Mouse (Mus musculus) left cerebral cortex, adult 2 months (tissue): ENCODE measurements around the gene Ctsk. TPM values are rescaled to one million over a fixed set of nuclear protein-coding genes. Genes with fewer than 3 reads are reported as not detected.

ENCODE experiments used
- DNase-seq, 2 experiments: peaks; one replicate each; pipeline ENCODE4 v3.0.0; 2021 to 2022; ENCODE audit warnings: low spot score in 2 of 2, mixed read lengths in 1 of 2; ENCODE audit errors: extremely low spot score in 1 of 2
- H3K27ac ChIP-seq: fragments of 200-600 bp; 2 replicates; pipeline ENCODE4 v1.8.1; 2022
- H3K4me3 ChIP-seq: fragments of 200-600 bp; 2 replicates; pipeline ENCODE4 v1.8.1; 2022
- CTCF ChIP-seq: fragments of 200-600 bp; IDR thresholded peaks from 2 replicates; pipeline ENCODE4 v1.8.1; 2022; ENCODE audit warnings: antibody characterized with exemption, mild to moderate bottlenecking, moderate library complexity
- intact Hi-C: fragments of 180-260 bp; cut with DNase I; formaldehyde crosslinking; loops from one replicate; pipeline ENCODE4 v1.15.1; 2025
- long read RNA-seq, 2 experiments: library from polyadenylated mRNA; stranded (forward); transcript quantifications; one replicate each; pipeline ENCODE4 v2.0.0; 2021; ENCODE audit warnings: borderline mapping rate in 2 of 2
- total RNA-seq, 2 experiments: library from RNA; stranded (reverse); gene quantifications; 2 replicates each; pipeline ENCODE4 v1.2.3; 2021

Gene Ctsk
- total RNA-seq = 1 to 10 TPM; 4.3 to 5.5 TPM
- long read RNA-seq, experiment 1, partial matches to known transcripts = 1 of 2 reads
- long read RNA-seq, experiment 1, other reads (novel, unspliced or antisense) = 0 of 2 reads
- long read RNA-seq, experiment 2 = 0 reads

DNA sequence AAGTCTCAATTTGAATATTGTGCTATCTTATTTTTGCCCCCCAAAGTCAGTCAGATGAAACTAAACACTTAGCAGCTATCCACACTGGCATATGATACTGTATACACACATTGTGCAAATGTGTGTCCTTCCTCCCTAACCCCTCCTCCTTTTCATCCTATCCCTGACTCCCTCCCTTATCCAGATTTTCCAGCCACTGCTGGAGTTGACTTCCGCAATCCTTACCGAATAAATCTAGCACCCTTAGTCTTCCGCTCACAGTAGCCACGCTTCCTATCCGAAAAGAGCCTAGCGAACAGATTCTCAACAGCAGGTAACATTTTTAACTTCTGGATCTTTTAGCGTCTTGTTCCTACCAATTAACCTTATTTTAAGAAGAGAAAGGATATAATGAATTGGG, at the start of gene Ctsk:
Gene Ctsk, plus strand, starts transcription at position 233 of the 400 bp plus-strand sequence.
- TF ChIP-seq CTCF = no peak
- Histone ChIP-seq H3K27ac (peak within 1 kb of the TSS; percentile 72), H3K4me3 (peak within 1 kb of the TSS; percentile 2)
- DNase-seq = no peak
- intact Hi-C loops = loop anchor here (5.0 kb wide), 1 partner anchor 128 kb away; no protein-coding TSS in a partner anchor

GRCm38 (mm10) chr3:95450408-95450807, 48.6 kb upstream of the Ctsk start:
- intact Hi-C loops = loop anchor here (2.0 kb wide), 1 partner anchor 102 kb away; no protein-coding TSS in a partner anchor
- Histone ChIP-seq H3K4me3 (no peak overlapping the region), H3K27ac (no peak overlapping the region)
- TF ChIP-seq CTCF = peak; percentile 81
- DNase-seq = peak; percentile 15 to 21

DNA sequence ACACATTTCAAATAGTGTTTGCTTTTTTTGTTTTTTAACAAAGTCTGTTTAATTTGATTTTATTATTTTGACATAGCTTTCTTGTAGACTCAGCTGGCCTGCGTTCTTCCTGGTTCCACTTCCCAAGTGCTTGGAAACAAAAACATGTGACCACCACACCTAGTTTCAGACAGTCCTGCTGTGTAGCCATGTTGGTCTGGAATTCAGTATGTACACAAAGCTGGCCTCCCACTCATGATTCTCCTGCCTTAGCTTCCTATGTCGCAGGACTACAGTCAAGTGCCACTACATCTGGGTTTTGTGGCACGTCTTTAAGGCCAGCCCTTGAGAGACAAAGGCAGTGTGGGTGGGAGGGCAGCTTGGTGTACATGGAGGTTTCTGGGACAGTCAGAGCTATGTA, 48.1 kb upstream of the Ctsk start:
- Histone ChIP-seq H3K27ac (no peak overlapping the region), H3K4me3 (no peak overlapping the region)
- TF ChIP-seq CTCF = no peak
- DNase-seq = no peak
- intact Hi-C loops = loop anchor here (2.0 kb wide), 1 partner anchor 102 kb away; no protein-coding TSS in a partner anchor

- no peak for TF ChIP-seq CTCF
- H3K27ac ChIP-seq = no peak overlapping the region
- H3K4me3 ChIP-seq = no peak overlapping the region
- no peak for DNase-seq
- intact Hi-C loops = no loop called here
Observed at GRCm38 (mm10) chr3:95456367-95456766, 42.7 kb upstream of the Ctsk start.

DNA sequence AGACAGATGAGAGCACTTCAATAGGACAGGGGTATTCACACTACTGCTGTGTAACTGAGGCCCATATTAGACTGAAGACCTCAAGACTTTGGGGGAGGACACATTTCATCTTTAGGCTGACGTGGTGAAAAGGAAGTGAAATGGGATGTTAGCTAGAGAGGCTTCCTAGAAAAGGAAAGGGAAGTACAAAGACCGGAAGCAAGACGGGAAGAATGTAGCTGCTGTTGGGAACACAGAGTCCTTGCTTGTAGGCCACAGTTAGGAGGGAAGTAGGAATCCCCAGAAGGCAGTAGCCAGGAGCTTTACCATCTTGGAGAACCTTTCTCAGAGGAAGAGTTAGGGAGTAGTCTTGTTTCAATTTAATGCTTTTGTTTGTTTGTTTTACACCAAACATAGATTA, 41.3 kb upstream of the Ctsk start:
- intact Hi-C loops = no loop called here
- DNase-seq = no peak
- no peak for TF ChIP-seq CTCF
- no peak overlapping the region for H3K4me3 ChIP-seq
- no peak overlapping the region for H3K27ac ChIP-seq

DNA sequence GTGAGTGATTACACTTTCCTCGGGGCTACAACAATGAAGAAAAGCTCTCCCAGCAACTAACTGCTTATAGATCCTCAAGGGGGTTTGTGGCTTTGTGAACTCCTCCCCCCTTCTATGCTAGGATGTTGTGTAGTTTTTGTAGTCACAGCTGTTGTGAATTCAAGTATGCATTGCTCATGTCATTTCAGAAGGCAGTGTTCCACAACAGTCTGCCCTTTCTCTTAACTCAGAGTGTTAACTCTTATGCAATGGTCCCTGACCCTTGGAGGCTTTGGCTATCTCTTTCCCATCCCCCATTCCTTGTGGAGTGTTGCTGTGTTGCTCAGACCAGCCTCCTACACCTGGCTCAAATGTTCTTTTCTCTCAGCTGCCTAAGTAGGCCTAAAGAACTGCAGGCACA, 39.7 kb upstream of the Ctsk start:
- H3K27ac ChIP-seq = no peak overlapping the region
- DNase-seq = no peak
- intact Hi-C loops = no loop called here
- H3K4me3 ChIP-seq = no peak overlapping the region
- no peak for TF ChIP-seq CTCF

DNA sequence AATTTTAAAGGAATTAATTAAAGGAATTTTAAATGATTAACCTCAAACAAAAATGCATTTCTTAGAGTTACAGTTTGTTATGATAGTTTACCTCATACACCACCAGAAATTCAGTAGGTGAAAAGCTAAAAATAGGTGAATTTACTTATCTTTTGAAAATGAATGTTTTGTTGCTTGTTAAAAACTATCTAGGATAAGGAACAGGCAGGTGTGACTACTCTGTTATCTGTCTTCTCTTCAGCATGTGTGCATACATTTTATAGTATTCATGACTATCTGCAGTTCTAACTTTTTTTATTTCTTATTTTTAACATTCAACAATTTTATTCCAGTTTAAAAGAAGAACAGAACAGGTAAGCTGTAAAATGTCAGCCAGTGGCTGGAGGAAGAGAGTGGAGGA, 35.2 kb upstream of the Ctsk start:
- Histone ChIP-seq H3K4me3 (no peak overlapping the region), H3K27ac (no peak overlapping the region)
- no peak for TF ChIP-seq CTCF
- DNase-seq = no peak
- intact Hi-C loops = no loop called here

DNA sequence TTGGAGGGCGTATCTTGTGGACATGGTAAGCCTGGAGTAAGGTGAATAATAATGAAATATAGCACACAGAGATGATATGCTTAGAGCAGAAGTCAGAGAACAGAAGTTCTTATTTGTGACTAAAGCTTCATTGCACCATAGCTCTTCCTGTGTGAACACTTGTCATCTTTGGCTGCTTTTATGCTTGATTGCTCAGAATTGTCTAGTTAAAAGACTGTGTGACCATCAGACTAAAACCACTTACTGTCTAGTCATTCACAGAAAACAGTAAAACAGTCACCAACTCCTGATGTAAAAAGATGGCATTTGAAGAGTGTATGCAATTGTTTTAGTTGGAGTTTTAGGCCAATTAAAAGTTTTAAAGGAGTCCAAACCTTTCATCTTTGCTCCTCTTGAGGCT, 20.1 kb upstream of the Ctsk start:
- H3K4me3 ChIP-seq = no peak overlapping the region
- intact Hi-C loops = loop anchor here (10.0 kb wide), 1 partner anchor 356 kb away; no protein-coding TSS in a partner anchor
- TF ChIP-seq CTCF = no peak
- DNase-seq = no peak
- no peak overlapping the region for H3K27ac ChIP-seq

DNA sequence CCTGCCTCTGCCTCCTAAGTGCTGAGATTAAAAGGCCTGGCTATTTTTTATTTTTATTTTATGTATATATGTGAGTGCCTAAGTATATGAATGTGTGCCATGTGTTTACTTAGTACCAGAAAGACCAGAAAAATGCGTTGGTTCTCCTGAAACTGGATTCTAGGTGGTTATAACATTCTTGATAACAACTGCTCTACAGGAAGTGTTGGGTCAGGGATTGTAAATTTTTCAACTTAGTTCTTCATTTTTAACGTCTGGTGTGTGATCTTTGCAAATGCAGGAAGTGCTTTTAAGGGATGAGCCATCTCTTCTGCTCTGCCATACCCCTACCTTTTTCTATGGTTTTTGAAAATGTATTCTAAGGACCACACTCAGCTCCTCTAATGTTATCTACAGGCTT, 12.6 kb upstream of the Ctsk start:
- TF ChIP-seq CTCF = no peak
- H3K4me3 ChIP-seq = no peak overlapping the region
- H3K27ac ChIP-seq = no peak overlapping the region
- DNase-seq = no peak
- intact Hi-C loops = no loop called here

- TF ChIP-seq CTCF = no peak
- H3K4me3 ChIP-seq = no peak overlapping the region
- H3K27ac ChIP-seq = no peak overlapping the region
- DNase-seq = no peak
- intact Hi-C loops = no loop called here
Observed at GRCm38 (mm10) chr3:95488679-95489078, 10.4 kb upstream of the Ctsk start.

DNA sequence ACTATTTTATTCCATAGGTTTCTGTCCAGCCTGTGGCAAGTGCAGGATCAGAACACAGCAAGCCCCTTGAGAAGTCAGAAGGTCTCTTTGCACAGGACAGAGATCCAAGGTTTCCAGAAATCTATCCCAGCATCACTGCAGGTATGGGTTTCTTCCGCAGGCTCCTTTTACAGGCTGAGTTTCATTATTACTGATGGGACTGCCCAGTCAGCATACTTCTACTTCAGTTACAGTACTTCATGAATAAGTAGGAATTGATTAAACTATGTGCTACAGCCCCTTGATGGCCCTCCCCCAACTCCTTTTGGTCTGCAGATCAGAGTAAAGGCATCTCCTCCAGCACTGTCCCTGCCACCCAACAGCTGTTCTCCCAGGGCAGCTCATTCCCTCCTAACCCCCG, 8.8 kb upstream of the Ctsk start:
- no peak for TF ChIP-seq CTCF
- no peak for DNase-seq
- intact Hi-C loops = no loop called here
- Histone ChIP-seq H3K4me3 (no peak overlapping the region), H3K27ac (no peak overlapping the region)

GRCm38 (mm10) chr3:95494342-95494741, 4.7 kb upstream of the Ctsk start:
- Histone ChIP-seq H3K4me3 (no peak overlapping the region), H3K27ac (peak overlapping the region; percentile 54; the same call in 1 of the 2 replicates)
- TF ChIP-seq CTCF = peak; percentile 66
- intact Hi-C loops = no loop called here
- DNase-seq = peak; percentile 39 to 46

DNA sequence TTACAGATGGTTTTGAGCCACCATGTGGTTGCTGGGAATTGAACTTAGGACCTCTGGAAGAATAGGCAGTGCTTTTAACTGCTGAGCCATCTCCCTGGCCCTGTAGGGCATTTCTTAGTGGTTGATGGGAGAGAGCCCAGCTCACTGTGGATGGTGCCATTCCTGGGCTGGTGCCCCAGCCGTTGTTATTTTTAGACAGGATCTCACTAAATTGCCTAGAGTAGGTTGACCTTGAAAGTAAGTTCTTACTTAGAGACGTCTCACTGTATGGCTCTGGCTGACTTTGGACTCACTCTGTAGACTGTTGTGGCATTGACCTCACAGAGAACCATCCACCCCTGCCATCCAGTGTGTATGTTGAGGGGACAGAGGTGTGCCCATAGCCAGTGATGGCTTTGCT, 827 bp upstream of the Ctsk start:
- Histone ChIP-seq H3K27ac (peak overlapping the region; percentile 1; the same call in 1 of the 2 replicates), H3K4me3 (no peak overlapping the region)
- TF ChIP-seq CTCF = no peak
- intact Hi-C loops = loop anchor here (5.0 kb wide), 1 partner anchor 129 kb away; no protein-coding TSS in a partner anchor
- DNase-seq = no peak
